Mouse (Mus musculus) E14TG2a.4 (cell line): Measurements from ENCODE around the gene Vma21.

Source experiments
- CTCF ChIP-seq: conservative IDR thresholded peaks from 2 replicates; pipeline ENCODE4 v1.5.1; 2014; ENCODE audit warnings: low read length
- POU5F1 ChIP-seq: IDR thresholded peaks from 2 replicates; pipeline ENCODE4 v1.6.1; 2014; ENCODE audit warnings: low read length, borderline replicate concordance

DNA sequence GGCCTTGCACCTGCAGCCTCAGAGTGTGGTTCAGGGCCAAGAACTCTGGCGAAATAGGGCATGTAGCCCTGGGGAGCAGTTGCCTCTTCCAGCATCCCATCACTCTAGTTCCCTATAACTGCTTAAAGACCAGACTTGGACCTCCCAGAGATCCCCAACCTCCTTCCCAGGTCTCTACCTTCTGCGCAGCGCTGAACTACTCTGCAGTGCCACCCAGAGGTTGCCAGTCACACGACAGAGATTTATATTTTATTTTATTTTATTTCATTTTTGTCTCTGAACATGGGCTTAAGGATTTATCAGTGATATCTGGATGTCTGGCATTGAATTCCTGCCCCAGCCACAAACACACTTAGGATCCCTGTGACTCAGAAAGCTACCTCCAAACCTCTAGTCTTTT is 24.6 kb upstream of the Vma21 start:
- TF ChIP-seq CTCF, result no peak
- no peak for TF ChIP-seq POU5F1
